Mouse (Mus musculus): ENCODE data around the gene Eef1a2. TPM values are rescaled to one million over a fixed set of nuclear protein-coding genes. Genes with fewer than 3 reads are reported as not detected.

Gene Eef1a2
- polyA plus RNA-seq, 1 experiment, result 0.60 TPM

DNA sequence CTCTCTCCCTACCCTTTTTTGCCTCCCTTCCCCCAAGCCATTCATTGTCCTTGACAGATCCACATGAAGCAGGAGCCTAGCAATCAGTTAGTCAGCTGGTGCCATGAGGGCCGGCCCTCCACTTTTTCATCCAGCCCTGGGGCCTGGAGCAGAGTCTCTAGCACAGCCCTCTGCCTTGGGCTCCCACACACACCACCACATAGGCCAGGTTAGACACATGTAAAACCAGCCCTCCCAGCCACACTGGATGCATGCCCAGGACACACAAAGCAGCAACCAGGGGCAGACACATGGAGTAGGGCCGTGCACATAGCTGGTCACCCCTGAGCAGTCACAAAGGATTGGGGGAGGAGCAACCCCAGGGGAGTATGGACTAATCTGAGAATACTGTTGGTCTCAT, 54.7 kb downstream of the Eef1a2 start:
- Histone ChIP-seq H3K4me2 (ENCODE audit: low read depth) (no peak overlapping the region), H3K27me3 (ENCODE audit: control insufficient read depth, insufficient read depth, insufficient read length) (peaks cover 45% of the 10 kb centered on the region), H3ac (ENCODE audit: control insufficient read depth, insufficient read length) (no peak overlapping the region), H3K79me2 (ENCODE audit: control insufficient read depth, insufficient read depth) (no peaks in the 10 kb centered on the region), H3K4me3 (no peak overlapping the region), H3K36me3 (ENCODE audit: control insufficient read depth, insufficient read depth) (no peaks in the 10 kb centered on the region)
- TF ChIP-seq USF1 (IDR thresholded peaks at IDR 0.05; ENCODE audit: low read depth), result no peak
- no peak for TF ChIP-seq SRF (IDR thresholded peaks at IDR 0.05; ENCODE audit: control insufficient read depth, insufficient read length, low read depth)
- TF ChIP-seq POLR2A (IDR thresholded peaks at IDR 0.05; ENCODE audit: insufficient read length, low read depth), result no peak
- no peak for TF ChIP-seq CEBPB (IDR thresholded peaks at IDR 0.05; ENCODE audit: insufficient read depth, poor library complexity, severe bottlenecking)
- no peak for TF ChIP-seq POLR2AphosphoS2 (IDR thresholded peaks at IDR 0.05; ENCODE audit: insufficient read length, low read depth)
- TF ChIP-seq E2F4 (IDR thresholded peaks at IDR 0.05; ENCODE audit: insufficient read depth), result no peak
- TF ChIP-seq MYOD1 (IDR thresholded peaks at IDR 0.05; ENCODE audit: control insufficient read depth in 1 of 3, insufficient read length in 2 of 3, low read depth in 2 of 3), result no peak
- no peak for TF ChIP-seq MAX (IDR thresholded peaks at IDR 0.05; ENCODE audit: low read depth)
- no peak for TF ChIP-seq MYOG (IDR thresholded peaks at IDR 0.05; ENCODE audit: control insufficient read depth in 1 of 3, insufficient read depth in 1 of 3, insufficient read length in 2 of 3, low read depth in 2 of 3)
- no peak for TF ChIP-seq REST (IDR thresholded peaks at IDR 0.05; ENCODE audit: insufficient read depth, insufficient read length)
- TF ChIP-seq TCF3 (IDR thresholded peaks at IDR 0.05; ENCODE audit: insufficient read length, low read depth), result no peak
- TF ChIP-seq TCF12 (IDR thresholded peaks at IDR 0.05; ENCODE audit: insufficient read depth, poor library complexity, severe bottlenecking), result no peak

DNA sequence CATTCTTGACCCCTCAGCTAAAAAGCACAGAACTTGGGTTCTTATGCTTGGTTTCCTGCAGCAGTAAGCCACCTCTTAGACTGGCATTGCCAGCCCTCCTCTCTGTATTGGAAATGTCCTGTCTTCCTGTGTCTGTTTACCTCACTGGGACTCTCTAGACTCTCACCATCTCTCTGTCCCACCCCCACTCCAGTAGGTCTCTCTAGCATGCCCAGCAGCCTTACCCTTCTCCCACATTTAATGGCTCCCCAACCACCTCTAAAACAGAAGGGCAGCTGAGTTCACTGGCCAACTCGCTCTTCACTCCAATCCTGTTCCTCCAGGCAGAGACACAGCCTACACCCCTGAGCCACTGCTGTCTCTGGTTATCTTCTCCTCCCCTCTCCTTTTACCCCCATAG, 55.2 kb downstream of the Eef1a2 start:
- no peaks in the 10 kb centered on the region for H3K36me3 ChIP-seq (ENCODE audit: control insufficient read depth, insufficient read depth)
- H3K79me2 ChIP-seq (ENCODE audit: control insufficient read depth, insufficient read depth), result no peaks in the 10 kb centered on the region
- TF ChIP-seq MAX (IDR thresholded peaks at IDR 0.05; ENCODE audit: low read depth) (no peak), MYOG (IDR thresholded peaks at IDR 0.05; ENCODE audit: control insufficient read depth in 1 of 3, insufficient read depth in 1 of 3, insufficient read length in 2 of 3, low read depth in 2 of 3) (no peak), POLR2A (IDR thresholded peaks at IDR 0.05; ENCODE audit: insufficient read length, low read depth) (no peak), TCF3 (IDR thresholded peaks at IDR 0.05; ENCODE audit: insufficient read length, low read depth) (no peak), USF1 (IDR thresholded peaks at IDR 0.05; ENCODE audit: low read depth) (no peak), CEBPB (IDR thresholded peaks at IDR 0.05; ENCODE audit: insufficient read depth, poor library complexity, severe bottlenecking) (no peak), E2F4 (IDR thresholded peaks at IDR 0.05; ENCODE audit: insufficient read depth) (no peak), POLR2AphosphoS2 (IDR thresholded peaks at IDR 0.05; ENCODE audit: insufficient read length, low read depth) (no peak), MYOD1 (IDR thresholded peaks at IDR 0.05; ENCODE audit: control insufficient read depth in 1 of 3, insufficient read length in 2 of 3, low read depth in 2 of 3) (no peak), TCF12 (IDR thresholded peaks at IDR 0.05; ENCODE audit: insufficient read depth, poor library complexity, severe bottlenecking) (no peak)
- H3K4me3 ChIP-seq, result no peak overlapping the region
- H3K27me3 ChIP-seq (ENCODE audit: control insufficient read depth, insufficient read depth, insufficient read length), result peaks cover 45% of the 10 kb centered on the region
- no peak overlapping the region for H3K4me2 ChIP-seq (ENCODE audit: low read depth)
- no peak overlapping the region for H3ac ChIP-seq (ENCODE audit: control insufficient read depth, insufficient read length)

DNA sequence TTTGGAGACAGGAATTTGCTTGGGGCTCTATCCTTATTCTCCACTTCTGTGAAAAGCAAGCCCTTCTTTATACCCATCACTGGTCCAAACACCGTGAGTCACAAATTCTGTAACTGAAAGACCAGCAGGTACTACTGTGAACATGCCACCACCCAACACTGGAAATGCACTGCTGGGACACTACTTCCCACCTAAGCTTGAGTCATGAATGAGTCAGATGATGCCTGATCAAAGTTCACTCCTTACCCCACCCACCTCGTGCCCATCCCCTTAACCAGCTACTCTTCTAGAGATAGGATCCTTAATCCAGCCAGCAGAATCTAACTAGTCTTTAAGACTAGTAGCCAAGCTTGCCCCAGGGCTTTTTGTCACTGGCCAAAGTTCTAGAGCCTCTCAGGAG, 56.7 kb downstream of the Eef1a2 start:
- H3K4me3 ChIP-seq, result no peak overlapping the region
- H3K36me3 ChIP-seq (ENCODE audit: control insufficient read depth, insufficient read depth), result no peaks in the 10 kb centered on the region
- H3K4me2 ChIP-seq (ENCODE audit: low read depth), result no peak overlapping the region
- H3ac ChIP-seq (ENCODE audit: control insufficient read depth, insufficient read length), result no peak overlapping the region
- peaks cover 50% of the 10 kb centered on the region for H3K27me3 ChIP-seq (ENCODE audit: control insufficient read depth, insufficient read depth, insufficient read length)
- no peak for TF ChIP-seq TCF12 (IDR thresholded peaks at IDR 0.05; ENCODE audit: insufficient read depth, poor library complexity, severe bottlenecking)
- TF ChIP-seq REST (IDR thresholded peaks at IDR 0.05; ENCODE audit: insufficient read depth, insufficient read length), result no peak
- TF ChIP-seq POLR2A (IDR thresholded peaks at IDR 0.05; ENCODE audit: insufficient read length, low read depth), result no peak
- TF ChIP-seq USF1 (IDR thresholded peaks at IDR 0.05; ENCODE audit: low read depth), result no peak
- TF ChIP-seq SRF (IDR thresholded peaks at IDR 0.05; ENCODE audit: control insufficient read depth, insufficient read length, low read depth), result no peak
- TF ChIP-seq MYOD1 (IDR thresholded peaks at IDR 0.05; ENCODE audit: control insufficient read depth in 1 of 3, insufficient read length in 2 of 3, low read depth in 2 of 3), result no peak
- no peak for TF ChIP-seq MYOG (IDR thresholded peaks at IDR 0.05; ENCODE audit: control insufficient read depth in 1 of 3, insufficient read depth in 1 of 3, insufficient read length in 2 of 3, low read depth in 2 of 3)
- no peak for TF ChIP-seq TCF3 (IDR thresholded peaks at IDR 0.05; ENCODE audit: insufficient read length, low read depth)
- no peak for TF ChIP-seq MAX (IDR thresholded peaks at IDR 0.05; ENCODE audit: low read depth)
- TF ChIP-seq POLR2AphosphoS2 (IDR thresholded peaks at IDR 0.05; ENCODE audit: insufficient read length, low read depth), result no peak
- TF ChIP-seq E2F4 (IDR thresholded peaks at IDR 0.05; ENCODE audit: insufficient read depth), result no peak
- no peak for TF ChIP-seq CEBPB (IDR thresholded peaks at IDR 0.05; ENCODE audit: insufficient read depth, poor library complexity, severe bottlenecking)
- H3K79me2 ChIP-seq (ENCODE audit: control insufficient read depth, insufficient read depth), result no peaks in the 10 kb centered on the region

Other genes starting within 250 kb of the Eef1a2 start
- gene Ythdf1, start 236.1 kb downstream of the Eef1a2 start, polyA plus RNA-seq (2012; fragmentation: generic; extraction: Trizol), result 34.5 TPM
- gene Birc7, start 228.0 kb downstream of the Eef1a2 start, polyA plus RNA-seq (2012; fragmentation: generic; extraction: Trizol), result not detected
- not detected for gene Nkain4, start 202.3 kb downstream of the Eef1a2 start, polyA plus RNA-seq (2012; fragmentation: generic; extraction: Trizol)
- gene Arfgap1, start 189.8 kb downstream of the Eef1a2 start, polyA plus RNA-seq (2012; fragmentation: generic; extraction: Trizol), result 55.4 TPM
- gene Col20a1, start 170.5 kb downstream of the Eef1a2 start, polyA plus RNA-seq (2012; fragmentation: generic; extraction: Trizol), result 0.24 TPM
- gene Chrna4, start 113.5 kb downstream of the Eef1a2 start, polyA plus RNA-seq (2012; fragmentation: generic; extraction: Trizol), result not detected
- not detected for gene Kcnq2, start 21.7 kb downstream of the Eef1a2 start, polyA plus RNA-seq (2012; fragmentation: generic; extraction: Trizol)
- 43.4 TPM for gene Ppdpf, start 30.2 kb upstream of the Eef1a2 start, polyA plus RNA-seq (2012; fragmentation: generic; extraction: Trizol)
- 0.01 TPM for gene Ptk6, start 45.8 kb upstream of the Eef1a2 start, polyA plus RNA-seq (2012; fragmentation: generic; extraction: Trizol)
- gene Srms, start 56.2 kb upstream of the Eef1a2 start, polyA plus RNA-seq (2012; fragmentation: generic; extraction: Trizol), result not detected
- not detected for gene Fndc11, start 63.0 kb upstream of the Eef1a2 start, polyA plus RNA-seq (2012; fragmentation: generic; extraction: Trizol)
- 4.6 TPM for gene Helz2, start 85.0 kb upstream of the Eef1a2 start, polyA plus RNA-seq (2012; fragmentation: generic; extraction: Trizol)
- gene Gmeb2, start 131.0 kb upstream of the Eef1a2 start, polyA plus RNA-seq (2012; fragmentation: generic; extraction: Trizol), result 11.0 TPM
- 0.07 TPM for gene Stmn3, start 157.5 kb upstream of the Eef1a2 start, polyA plus RNA-seq (2012; fragmentation: generic; extraction: Trizol)
- 23.6 TPM for gene Rtel1, start 162.7 kb upstream of the Eef1a2 start, polyA plus RNA-seq (2012; fragmentation: generic; extraction: Trizol)
- 21.7 TPM for gene Zgpat, start 207.9 kb upstream of the Eef1a2 start, polyA plus RNA-seq (2012; fragmentation: generic; extraction: Trizol)
- gene Arfrp1, start 208.4 kb upstream of the Eef1a2 start, polyA plus RNA-seq (2012; fragmentation: generic; extraction: Trizol), result 48.8 TPM
- gene Lime1, start 223.1 kb upstream of the Eef1a2 start, polyA plus RNA-seq (2012; fragmentation: generic; extraction: Trizol), result 8.2 TPM